Mouse (Mus musculus) kidney, postnatal 0 days (tissue): ENCODE data around the gene Gpn1. TPM values are rescaled to one million over a fixed set of nuclear protein-coding genes. Genes with fewer than 3 reads are reported as not detected.

Experiments used
- ATAC-seq: fragments of 200-750 bp; cut with Nextera tagmentation; replicated peaks from 2 replicates; pipeline ENCODE4 v1.8.0; 2017; ENCODE audit warnings: low read depth, moderate number of reproducible peaks, moderate TSS enrichment, moderate library complexity; ENCODE audit not compliant: low FRiP score
- DNase-seq: peaks from one replicate; pipeline ENCODE4 v3.0.0-alpha.2; 2016; ENCODE audit warnings: low spot score
- H3K27ac ChIP-seq: fragments of 300-500 bp; sonication (generic); 2 replicates; pipeline ENCODE4 v1.5.1; 2014; ENCODE audit warnings: mild to moderate bottlenecking
- H3K27me3 ChIP-seq: fragments of 300-500 bp; sonication (generic); 2 replicates; pipeline ENCODE4 v1.6.1; 2014; ENCODE audit warnings: low read length, mixed read lengths; ENCODE audit not compliant: insufficient read depth
- H3K36me3 ChIP-seq: fragments of 300-500 bp; sonication (generic); 2 replicates; pipeline ENCODE4 v1.6.1; 2014; ENCODE audit warnings: low read length, mixed read lengths; ENCODE audit not compliant: insufficient read depth
- H3K4me1 ChIP-seq: fragments of 300-500 bp; sonication (generic); replicated peaks from 2 replicates; pipeline ENCODE4 v1.6.1; 2014; ENCODE audit warnings: antibody characterized with exemption, low read length, mixed read lengths; ENCODE audit not compliant: insufficient read depth
- H3K4me2 ChIP-seq: fragments of 300-500 bp; sonication (generic); 2 replicates; pipeline ENCODE4 v1.6.1; 2014; ENCODE audit warnings: mild to moderate bottlenecking, low read length, moderate library complexity, mixed read lengths
- H3K4me3 ChIP-seq: fragments of 300-500 bp; sonication (generic); replicated peaks from 2 replicates; pipeline ENCODE4 v1.5.1; 2014; ENCODE audit warnings: low read depth, low read length
- H3K9ac ChIP-seq: fragments of 300-500 bp; sonication (generic); 2 replicates; pipeline ENCODE4 v1.6.1; 2014; ENCODE audit warnings: low read depth, low read length
- H3K9me3 ChIP-seq: fragments of 300-500 bp; sonication (generic); replicated peaks from 2 replicates; pipeline ENCODE4 v1.6.1; 2016; ENCODE audit warnings: low read length, inconsistent platforms, mixed read lengths
- CTCF ChIP-seq: IDR thresholded peaks from 2 replicates; pipeline ENCODE4 v1.5.1; 2016; ENCODE audit warnings: antibody characterized with exemption, low read depth, mild to moderate bottlenecking, moderate library complexity
- WGBS: fragments of 180-500 bp; shearing (Covaris S2); extraction: QIAGEN DNeasy Blood & Tissue Kit; methylation state at CpG from one replicate; pipeline ENCODE4 v1.1.7; 2014; 5-methylcytosine and 5-hydroxymethylcytosine counted together
- polyA plus RNA-seq: library from polyadenylated mRNA; unstranded; fragments of >200 nt; fragmentation: Nextera tagmentation; extraction: Ambion mirVana; gene quantifications from 2 replicates; pipeline ENCODE4 v1.2.1, GENCODE M21; 2015

Gpn1 gene
- polyA plus RNA-seq, 1 experiment from 2014 or later, result 41.2 TPM

GRCm38 (mm10) chr5:31469711-31470110 is 24.8 kb upstream of the Gpn1 start:
- TF ChIP-seq CTCF, result no peak
- no peak overlapping the region for H3K9ac ChIP-seq
- H3K4me1 ChIP-seq, result no peaks in the 10 kb centered on the region
- no peak for DNase-seq
- no peaks in the 10 kb centered on the region for H3K9me3 ChIP-seq
- 94% methylated on average over 6 of the region's 6 CpGs for WGBS
- no peak overlapping the region for H3K4me2 ChIP-seq
- ATAC-seq, result no peak
- H3K27ac ChIP-seq, result no peak overlapping the region
- no peak overlapping the region for H3K4me3 ChIP-seq
- peaks cover 60% of the 10 kb centered on the region for H3K36me3 ChIP-seq
- H3K27me3 ChIP-seq, result no peaks in the 10 kb centered on the region

GRCm38 (mm10) chr5:31470334-31470733 is 24.2 kb upstream of the Gpn1 start:
- Histone ChIP-seq H3K27ac (no peak overlapping the region), H3K9me3 (no peaks in the 10 kb centered on the region), H3K36me3 (peaks cover 63% of the 10 kb centered on the region), H3K4me2 (no peak overlapping the region), H3K4me1 (no peaks in the 10 kb centered on the region), H3K27me3 (no peaks in the 10 kb centered on the region), H3K9ac (no peak overlapping the region), H3K4me3 (no peak overlapping the region)
- no peak for ATAC-seq
- TF ChIP-seq CTCF, result peak; percentile 78
- WGBS, result 73% methylated on average over 7 of the region's 7 CpGs
- peak; percentile 58 for DNase-seq

GRCm38 (mm10) chr5:31480536-31480935 is 14.0 kb upstream of the Gpn1 start:
- no peak overlapping the region for H3K4me3 ChIP-seq
- H3K9me3 ChIP-seq, result no peaks in the 10 kb centered on the region
- DNase-seq, result no peak
- no peak overlapping the region for H3K4me2 ChIP-seq
- no peaks in the 10 kb centered on the region for H3K27me3 ChIP-seq
- no peak for TF ChIP-seq CTCF
- WGBS, result 92% methylated on average over 4 of the region's 4 CpGs
- no peak for ATAC-seq
- H3K36me3 ChIP-seq, result peaks cover 41% of the 10 kb centered on the region
- H3K9ac ChIP-seq, result no peak overlapping the region
- H3K4me1 ChIP-seq, result no peaks in the 10 kb centered on the region
- no peak overlapping the region for H3K27ac ChIP-seq

- DNase-seq, result no peak
- Histone ChIP-seq H3K4me2 (no peak within 1 kb of the TSS), H3K27me3 (no peaks in the 10 kb centered on the region), H3K4me1 (no peaks in the 10 kb centered on the region), H3K36me3 (0 out of 2 replicates have a peak, but pooled peaks cover 12% of the 10 kb centered on the region), H3K4me3 (no peak within 1 kb of the TSS), H3K9ac (no peak within 1 kb of the TSS), H3K27ac (no peak within 1 kb of the TSS), H3K9me3 (no peaks in the 10 kb centered on the region)
- no peak for TF ChIP-seq CTCF
- WGBS, result 96% methylated on average over 3 of the region's 3 CpGs
- no peak for ATAC-seq
Measured at GRCm38 (mm10) chr5:31485440-31485839, 9.1 kb upstream of the Gpn1 start, which contains the start of gene 4930548H24Rik. Gene 4930548H24Rik (plus strand): TSS chr5:31485740.

GRCm38 (mm10) chr5:31487889-31488288 is 6.7 kb upstream of the Gpn1 start:
- H3K36me3 ChIP-seq, result no peaks in the 10 kb centered on the region
- H3K9ac ChIP-seq, result no peak overlapping the region
- TF ChIP-seq CTCF, result no peak
- H3K27ac ChIP-seq, result no peak overlapping the region
- H3K4me1 ChIP-seq, result no peaks in the 10 kb centered on the region
- 92% methylated on average over 3 of the region's 3 CpGs for WGBS
- no peak overlapping the region for H3K4me2 ChIP-seq
- DNase-seq (no peak), ATAC-seq (no peak)
- H3K27me3 ChIP-seq, result no peaks in the 10 kb centered on the region
- H3K4me3 ChIP-seq, result no peak overlapping the region
- H3K9me3 ChIP-seq, result no peaks in the 10 kb centered on the region

- 59% methylated on average over 7 of the region's 7 CpGs for WGBS
- no peaks in the 10 kb centered on the region for H3K27me3 ChIP-seq
- no peak overlapping the region for H3K4me3 ChIP-seq
- no peak for DNase-seq
- no peak overlapping the region for H3K4me2 ChIP-seq
- no peak for TF ChIP-seq CTCF
- H3K36me3 ChIP-seq, result no peaks in the 10 kb centered on the region
- no peak for ATAC-seq
- H3K9me3 ChIP-seq, result no peaks in the 10 kb centered on the region
- H3K27ac ChIP-seq, result no peak overlapping the region
- H3K4me1 ChIP-seq, result no peaks in the 10 kb centered on the region
- no peak overlapping the region for H3K9ac ChIP-seq
Measured at GRCm38 (mm10) chr5:31489116-31489769, 5.3 kb upstream of the Gpn1 start.
